Mouse (Mus musculus): ENCODE measurements at regions not wholly inside any gene's neighbourhood (a gene's known extent, or its start where the extent isn't known, plus 50 kb on each side); places are given as distances from the start of the nearest gene placed in this dataset.

- TF ChIP-seq EP300 (IDR thresholded peaks at IDR 0.05; ENCODE audit: low read depth) (no peak), CTCF (IDR thresholded peaks at IDR 0.05; ENCODE audit: low read depth) (no peak)
These were observed 120.2 kb upstream of the Inhba start for GRCm38 (mm10) chr13:15891403-15891802.

Measured in heart, postnatal 0 days (tissue).